Mouse (Mus musculus): ENCODE results near the gene Tmem184b.

DNA sequence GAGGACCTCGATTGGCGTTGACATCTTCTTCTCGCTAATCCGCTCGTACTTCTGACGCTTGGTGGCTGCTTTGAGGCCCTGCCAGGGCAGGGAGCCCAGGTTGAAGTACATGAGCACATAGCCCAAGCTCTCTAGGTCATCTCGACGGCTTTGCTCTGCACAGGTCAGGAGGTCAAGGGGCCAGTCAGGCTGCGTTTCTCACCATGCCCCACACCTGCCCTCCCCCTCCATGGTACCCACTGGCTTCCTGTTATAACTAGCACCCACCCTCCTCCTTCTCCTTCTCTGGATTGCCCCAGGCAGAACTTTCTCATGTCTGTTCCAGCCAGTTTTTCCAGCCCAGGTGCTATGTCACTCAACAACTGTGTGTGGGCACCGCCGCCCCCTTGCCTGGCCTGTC is 22.1 kb upstream of the Tmem184b start:
- TF ChIP-seq ZMIZ1 (IDR thresholded peaks at IDR 0.05; ENCODE audit: low read depth, low read length): no peak
- no peak for TF ChIP-seq NELFE (IDR thresholded peaks at IDR 0.05; ENCODE audit: low read depth, low read length)
- TF ChIP-seq USF2 (conservative IDR thresholded peaks at IDR 0.05; ENCODE audit: low read depth, low read length): no peak
- TF ChIP-seq ETS1 (conservative IDR thresholded peaks at IDR 0.05; ENCODE audit: low read depth, low read length): no peak
- TF ChIP-seq CTCF (conservative IDR thresholded peaks at IDR 0.05 in 1 of 2, IDR thresholded peaks at IDR 0.05 in 1 of 2; ENCODE audit: low read depth in 2 of 2, low read length in 2 of 2): no peak
